Mouse (Mus musculus): Measurements from ENCODE around the gene Hnrnpab. TPM values are rescaled to one million over a fixed set of nuclear protein-coding genes. Genes with fewer than 3 reads are reported as not detected.

The Hnrnpab gene
- polyA plus RNA-seq, 1 experiment from 2014 or later, result 336 TPM

DNA sequence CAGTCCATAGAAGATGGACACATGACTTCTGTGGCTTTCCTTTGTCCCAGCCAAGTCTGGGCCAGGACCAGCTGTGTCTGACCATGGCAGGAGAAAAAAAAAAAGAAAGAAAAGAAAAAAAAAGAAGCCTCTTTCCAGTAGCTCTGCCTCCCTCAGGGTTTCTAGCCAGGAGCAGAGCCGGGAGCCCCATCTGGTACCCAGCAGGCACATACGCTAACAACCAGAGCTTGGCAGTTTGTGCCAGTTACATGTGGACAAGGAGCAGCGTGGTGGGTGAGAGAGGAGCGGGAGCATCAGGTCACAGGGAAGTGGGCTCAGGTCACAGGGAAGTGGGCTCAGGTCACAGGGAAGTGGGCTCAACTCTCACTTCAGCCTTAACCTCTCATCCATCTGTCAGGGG, 30.2 kb downstream of the Hnrnpab start:
- H3K9ac ChIP-seq (ENCODE audit: low read depth, low read length), result no peak overlapping the region
- no peaks in the 10 kb centered on the region for H3K9me3 ChIP-seq (replicated peaks; ENCODE audit: low read length)
- ATAC-seq (replicated peaks; ENCODE audit: low FRiP score, low read depth) (no peak), DNase-seq (ENCODE audit: low spot score) (no peak)
- 92% methylated on average over 4 of the region's 4 CpGs for WGBS
- H3K27ac ChIP-seq, result no peak overlapping the region
- no peaks in the 10 kb centered on the region for H3K27me3 ChIP-seq (ENCODE audit: insufficient read depth, low read length)
- TF ChIP-seq CTCF (IDR thresholded peaks at IDR 0.05; ENCODE audit: low read depth), result no peak
- no peaks in the 10 kb centered on the region for H3K4me1 ChIP-seq (replicated peaks; ENCODE audit: insufficient read depth, low read length)
- H3K4me2 ChIP-seq (ENCODE audit: low read length), result no peak overlapping the region
- no peak overlapping the region for H3K4me3 ChIP-seq (replicated peaks; ENCODE audit: low read depth, low read length)
- no peaks in the 10 kb centered on the region for H3K36me3 ChIP-seq (ENCODE audit: insufficient read depth, low read length)

DNA sequence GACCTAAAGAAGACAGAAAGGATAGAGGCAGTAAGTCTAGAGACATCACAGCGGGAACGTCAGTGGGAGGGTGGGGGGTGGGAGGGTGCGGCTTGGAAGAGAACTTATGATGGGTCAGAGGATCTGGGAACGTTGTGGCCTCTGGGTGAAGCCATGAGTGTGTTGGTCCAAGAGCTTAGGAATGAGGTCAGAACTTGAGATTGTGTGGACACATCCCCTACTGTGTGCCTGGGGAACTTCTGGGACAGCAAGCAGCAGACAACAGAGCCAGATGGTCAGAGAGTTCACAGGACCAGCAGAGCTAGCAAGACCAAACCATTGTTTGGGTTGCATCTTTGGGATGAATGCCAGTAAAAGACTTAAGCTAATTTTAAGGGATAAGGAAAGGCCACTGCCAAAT, 37.8 kb downstream of the Hnrnpab start:
- no peak overlapping the region for H3K27ac ChIP-seq
- H3K4me1 ChIP-seq (replicated peaks; ENCODE audit: insufficient read depth, low read length), result no peaks in the 10 kb centered on the region
- WGBS, result 77% methylated on average over 4 of the region's 4 CpGs
- no peak for DNase-seq (ENCODE audit: low spot score)
- no peak overlapping the region for H3K9ac ChIP-seq (ENCODE audit: low read depth, low read length)
- TF ChIP-seq CTCF (IDR thresholded peaks at IDR 0.05; ENCODE audit: low read depth), result no peak
- H3K36me3 ChIP-seq (ENCODE audit: insufficient read depth, low read length), result no peaks in the 10 kb centered on the region
- H3K4me3 ChIP-seq (replicated peaks; ENCODE audit: low read depth, low read length), result no peak overlapping the region
- H3K27me3 ChIP-seq (ENCODE audit: insufficient read depth, low read length), result no peaks in the 10 kb centered on the region
- H3K9me3 ChIP-seq (replicated peaks; ENCODE audit: low read length), result no peaks in the 10 kb centered on the region
- no peak for ATAC-seq (replicated peaks; ENCODE audit: low FRiP score, low read depth)
- H3K4me2 ChIP-seq (ENCODE audit: low read length), result no peak overlapping the region

- 90% methylated on average over 6 of the region's 6 CpGs for WGBS
- H3K9me3 ChIP-seq (replicated peaks; ENCODE audit: low read length), result no peaks in the 10 kb centered on the region
- H3K4me3 ChIP-seq (replicated peaks; ENCODE audit: low read depth, low read length), result no peak overlapping the region
- ATAC-seq (replicated peaks; ENCODE audit: low FRiP score, low read depth), result no peak
- H3K36me3 ChIP-seq (ENCODE audit: insufficient read depth, low read length), result no peaks in the 10 kb centered on the region
- TF ChIP-seq CTCF (IDR thresholded peaks at IDR 0.05; ENCODE audit: low read depth), result peak; percentile 54
- DNase-seq (ENCODE audit: low spot score), result no peak
- no peaks in the 10 kb centered on the region for H3K4me1 ChIP-seq (replicated peaks; ENCODE audit: insufficient read depth, low read length)
- H3K9ac ChIP-seq (ENCODE audit: low read depth, low read length), result no peak overlapping the region
- H3K27me3 ChIP-seq (ENCODE audit: insufficient read depth, low read length), result no peaks in the 10 kb centered on the region
- H3K4me2 ChIP-seq (ENCODE audit: low read length), result no peak overlapping the region
- no peak overlapping the region for H3K27ac ChIP-seq
Measured at GRCm38 (mm10) chr11:51565951-51566350, 40.7 kb downstream of the Hnrnpab start.

DNA sequence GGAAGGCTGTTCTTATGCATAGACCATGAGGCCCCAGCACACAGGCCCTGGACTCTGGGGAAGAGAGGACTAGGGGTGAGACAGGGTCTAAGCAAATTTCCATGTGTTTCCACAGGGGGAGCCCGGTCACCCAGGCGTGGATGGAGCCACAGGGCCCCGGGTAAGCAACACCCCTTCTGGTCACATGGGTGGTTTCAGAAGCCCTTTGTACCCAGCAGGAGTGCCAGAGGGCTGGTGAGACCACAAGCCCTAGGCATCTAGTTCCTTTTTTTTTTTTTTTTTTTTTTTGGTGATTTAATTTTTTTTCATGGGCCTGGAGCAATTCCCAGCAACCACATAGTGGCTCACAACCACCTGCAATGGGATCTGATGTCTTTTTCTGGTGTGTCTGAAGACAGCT, 41.6 kb downstream of the Hnrnpab start:
- WGBS, result 31% methylated on average over 3 of the region's 3 CpGs
- Histone ChIP-seq H3K27me3 (ENCODE audit: insufficient read depth, low read length) (no peaks in the 10 kb centered on the region), H3K4me2 (ENCODE audit: low read length) (no peak overlapping the region), H3K4me3 (replicated peaks; ENCODE audit: low read depth, low read length) (no peak overlapping the region), H3K36me3 (ENCODE audit: insufficient read depth, low read length) (no peaks in the 10 kb centered on the region), H3K9ac (ENCODE audit: low read depth, low read length) (no peak overlapping the region), H3K9me3 (replicated peaks; ENCODE audit: low read length) (no peaks in the 10 kb centered on the region), H3K27ac (no peak overlapping the region), H3K4me1 (replicated peaks; ENCODE audit: insufficient read depth, low read length) (no peaks in the 10 kb centered on the region)
- TF ChIP-seq CTCF (IDR thresholded peaks at IDR 0.05; ENCODE audit: low read depth), result no peak
- DNase-seq (ENCODE audit: low spot score), result peak; percentile 22
- peak; percentile 75 for ATAC-seq (replicated peaks; ENCODE audit: low FRiP score, low read depth)

DNA sequence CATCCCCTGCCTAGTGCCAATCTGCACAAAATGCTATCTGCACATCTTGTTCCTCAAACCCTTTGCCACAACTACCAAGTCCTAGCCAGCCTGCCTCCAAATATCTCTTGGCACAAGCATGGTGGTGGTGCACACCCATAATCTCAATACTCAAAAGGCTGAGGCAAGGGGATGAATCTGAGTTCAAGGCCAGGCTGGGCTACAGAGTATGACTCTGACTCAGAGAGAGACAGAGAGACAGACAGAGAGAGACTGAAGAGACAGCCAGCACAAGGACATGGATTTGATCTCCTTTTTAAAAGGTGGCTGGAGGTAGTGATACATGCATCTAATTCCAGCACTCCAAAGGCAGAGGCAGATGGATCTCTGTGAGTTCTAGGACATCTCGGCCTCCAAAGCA, 43.4 kb downstream of the Hnrnpab start:
- DNase-seq (ENCODE audit: low spot score) (no peak), ATAC-seq (replicated peaks; ENCODE audit: low FRiP score, low read depth) (no peak)
- Histone ChIP-seq H3K27me3 (ENCODE audit: insufficient read depth, low read length) (no peaks in the 10 kb centered on the region), H3K4me2 (ENCODE audit: low read length) (no peak overlapping the region), H3K4me1 (replicated peaks; ENCODE audit: insufficient read depth, low read length) (no peaks in the 10 kb centered on the region), H3K4me3 (replicated peaks; ENCODE audit: low read depth, low read length) (no peak overlapping the region), H3K27ac (no peak overlapping the region), H3K9me3 (replicated peaks; ENCODE audit: low read length) (no peaks in the 10 kb centered on the region), H3K9ac (ENCODE audit: low read depth, low read length) (no peak overlapping the region), H3K36me3 (ENCODE audit: insufficient read depth, low read length) (no peaks in the 10 kb centered on the region)
- TF ChIP-seq CTCF (IDR thresholded peaks at IDR 0.05; ENCODE audit: low read depth), result no peak
- 78% methylated on average over 1 of the region's 1 CpGs for WGBS

- Histone ChIP-seq H3K27me3 (ENCODE audit: insufficient read depth, low read length) (no peaks in the 10 kb centered on the region), H3K4me1 (replicated peaks; ENCODE audit: insufficient read depth, low read length) (peaks cover 12% of the 10 kb centered on the region), H3K4me3 (replicated peaks; ENCODE audit: low read depth, low read length) (no peak overlapping the region), H3K9me3 (replicated peaks; ENCODE audit: low read length) (no peaks in the 10 kb centered on the region), H3K4me2 (ENCODE audit: low read length) (no peak overlapping the region), H3K9ac (ENCODE audit: low read depth, low read length) (no peak overlapping the region), H3K36me3 (ENCODE audit: insufficient read depth, low read length) (no peaks in the 10 kb centered on the region), H3K27ac (no peak overlapping the region)
- TF ChIP-seq CTCF (IDR thresholded peaks at IDR 0.05; ENCODE audit: low read depth), result no peak
- 70% methylated on average over 2 of the region's 2 CpGs for whole genome bisulfite sequencing
- no peak for DNase-seq (ENCODE audit: low spot score)
- ATAC-seq (replicated peaks; ENCODE audit: low FRiP score, low read depth), result no peak
Measured at GRCm38 (mm10) chr11:51555066-51555465, 51.6 kb downstream of the Hnrnpab start.

GRCm38 (mm10) chr11:51554590-51554989, 52.1 kb downstream of the Hnrnpab start:
- TF ChIP-seq CTCF (IDR thresholded peaks at IDR 0.05; ENCODE audit: low read depth), result no peak
- Histone ChIP-seq H3K4me2 (ENCODE audit: low read length) (no peak overlapping the region), H3K4me3 (replicated peaks; ENCODE audit: low read depth, low read length) (no peak overlapping the region), H3K36me3 (ENCODE audit: insufficient read depth, low read length) (no peaks in the 10 kb centered on the region), H3K9ac (ENCODE audit: low read depth, low read length) (no peak overlapping the region), H3K9me3 (replicated peaks; ENCODE audit: low read length) (no peaks in the 10 kb centered on the region), H3K27ac (no peak overlapping the region), H3K27me3 (ENCODE audit: insufficient read depth, low read length) (no peaks in the 10 kb centered on the region), H3K4me1 (replicated peaks; ENCODE audit: insufficient read depth, low read length) (peaks cover 12% of the 10 kb centered on the region)
- ATAC-seq (replicated peaks; ENCODE audit: low FRiP score, low read depth) (no peak), DNase-seq (ENCODE audit: low spot score) (no peak)
- 72% methylated on average over 9 of the region's 10 CpGs for WGBS
